Mouse (Mus musculus): ENCODE results near the gene Rp2. TPM values are rescaled to one million over a fixed set of nuclear protein-coding genes. Genes with fewer than 3 reads are reported as not detected.
"Not testable (repeated sequence)": the region's sequence is repeated elsewhere in the genome, so short reads cannot be mapped to it uniquely, and the experiment has no call there.

Rp2 gene
- total RNA-seq (2014; rRNA removed) (10.9 and 11.5 TPM in 2 replicates), polyA plus RNA-seq (2012; rRNA removed) (2.3 and 2.6 TPM in 2 replicates)

DNA sequence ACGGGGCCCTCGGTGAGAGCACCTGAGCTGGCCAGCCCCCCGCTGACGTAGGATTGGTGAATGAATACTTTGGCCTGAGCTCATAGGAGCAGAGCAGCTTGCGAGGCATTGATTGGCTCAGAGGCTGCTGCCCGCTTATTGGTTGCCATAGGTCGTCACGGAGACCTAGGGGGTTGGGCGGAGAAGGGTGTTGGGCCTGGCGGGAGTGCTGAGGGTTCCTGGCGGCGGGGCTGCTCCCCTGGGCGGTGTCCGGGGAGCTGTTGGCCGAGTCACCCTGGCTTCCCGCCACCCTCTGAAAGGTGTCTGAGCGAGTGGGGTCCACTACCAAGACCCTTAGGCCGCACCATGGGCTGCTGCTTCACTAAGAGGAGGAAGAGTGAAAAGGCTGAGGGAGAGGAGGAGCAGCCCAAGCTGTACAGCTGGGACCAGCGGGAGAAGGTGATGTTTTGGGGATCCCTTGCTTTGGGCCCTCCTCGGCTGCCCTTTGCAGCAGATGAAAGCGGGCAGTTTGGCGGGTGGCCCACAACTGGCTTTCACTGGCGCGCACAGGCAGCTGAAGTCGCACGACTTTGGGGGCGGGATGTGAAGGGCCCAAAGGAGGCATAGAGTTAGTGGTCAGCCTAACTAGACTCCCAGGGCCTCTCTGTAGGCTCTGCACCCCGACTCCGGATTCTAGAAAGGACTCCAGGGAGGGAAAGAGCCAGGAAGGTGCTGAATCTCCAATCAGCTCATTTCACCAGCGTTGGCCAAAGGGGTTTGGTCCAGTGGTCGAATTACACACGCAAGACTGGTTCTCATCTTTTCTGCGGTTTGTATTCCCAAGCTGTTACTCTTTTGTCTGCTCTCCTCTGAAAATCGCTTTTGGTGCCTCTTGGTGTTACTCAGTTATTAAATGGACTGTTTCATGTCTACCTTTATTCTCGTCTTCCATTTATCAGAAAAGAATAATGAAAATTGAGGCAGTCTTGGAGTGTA, at the start of gene Rp2:
TSS of gene Rp2 (plus strand) at position 91 of the 975 bp plus-strand sequence.
- H3K4me1 ChIP-seq (ENCODE audit: control insufficient read depth, insufficient read depth, low read length) = no peaks in the 10 kb centered on the region; the same call in 1 of the 2 replicates
- TF ChIP-seq POLR2A (IDR thresholded peaks at IDR 0.05; ENCODE audit: extremely low read depth, insufficient read depth, low read length) = 0 out of 2 replicates have a peak, but pooled peaks have one; percentile 18
- no peak for TF ChIP-seq CTCF (IDR thresholded peaks at IDR 0.05; ENCODE audit: low read depth, low read length)
- no peaks in the 10 kb centered on the region for H3K27me3 ChIP-seq (ENCODE audit: control insufficient read depth, insufficient read depth, low read length)
- peak within 1 kb of the TSS; percentile 80 for H3K4me3 ChIP-seq (ENCODE audit: insufficient read depth, low read depth, low read length)
- H3K9ac ChIP-seq (ENCODE audit: low read depth, low read length) = peak within 1 kb of the TSS; percentile 67
- peak within 1 kb of the TSS; percentile 50; the same call in 1 of the 2 replicates for H3K27ac ChIP-seq (replicated peaks; ENCODE audit: insufficient read depth, low read depth, low read length)
- peak; percentile 80 for DNase-seq (ENCODE audit: extremely low read depth, low read depth, low spot score)
- H3K36me3 ChIP-seq (ENCODE audit: control insufficient read depth, insufficient read depth, low read length) = no peaks in the 10 kb centered on the region
- WGBS = 1% methylated on average over 34 of the region's 35 CpGs
- no peaks in the 10 kb centered on the region; the same call in 1 of the 2 replicates for H3K79me2 ChIP-seq (ENCODE audit: control insufficient read depth, insufficient read depth, low read length)

DNA sequence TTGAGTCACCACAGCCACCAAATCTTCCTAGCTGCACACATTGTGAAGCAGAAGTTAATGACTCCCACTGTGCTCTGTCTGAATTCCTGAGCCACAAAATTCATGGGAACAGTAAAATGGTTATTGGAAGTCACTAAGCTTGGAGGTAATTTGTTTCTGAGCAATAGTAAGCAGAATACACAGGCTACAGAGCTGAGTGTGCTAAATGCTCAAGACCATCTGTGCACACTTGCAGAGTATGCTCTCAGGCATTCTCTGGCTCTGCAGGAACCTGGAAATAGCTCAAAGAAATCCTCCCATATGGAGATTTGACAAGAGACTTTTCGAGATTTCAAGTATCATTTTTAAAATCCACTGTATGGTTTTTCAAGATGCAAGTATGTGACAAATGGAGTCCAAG, 31.5 kb upstream of the Rp2 start:
- Histone ChIP-seq H3K36me3 (ENCODE audit: control insufficient read depth, insufficient read depth, low read length) (no peaks in the 10 kb centered on the region), H3K4me1 (ENCODE audit: control insufficient read depth, insufficient read depth, low read length) (peaks cover 2% of the 10 kb centered on the region; the same call in 1 of the 2 replicates), H3K4me3 (ENCODE audit: insufficient read depth, low read depth, low read length) (no peak overlapping the region), H3K27me3 (ENCODE audit: control insufficient read depth, insufficient read depth, low read length) (no peaks in the 10 kb centered on the region), H3K79me2 (ENCODE audit: control insufficient read depth, insufficient read depth, low read length) (no peaks in the 10 kb centered on the region), H3K9ac (ENCODE audit: low read depth, low read length) (no peak overlapping the region), H3K27ac (replicated peaks; ENCODE audit: insufficient read depth, low read depth, low read length) (no peak overlapping the region)
- DNase-seq (ENCODE audit: extremely low read depth, low read depth, low spot score) = no peak
- TF ChIP-seq CTCF (IDR thresholded peaks at IDR 0.05; ENCODE audit: low read depth, low read length) (no peak), POLR2A (IDR thresholded peaks at IDR 0.05; ENCODE audit: extremely low read depth, insufficient read depth, low read length) (no peak)
- 47% methylated on average over 1 of the region's 1 CpGs for WGBS

DNA sequence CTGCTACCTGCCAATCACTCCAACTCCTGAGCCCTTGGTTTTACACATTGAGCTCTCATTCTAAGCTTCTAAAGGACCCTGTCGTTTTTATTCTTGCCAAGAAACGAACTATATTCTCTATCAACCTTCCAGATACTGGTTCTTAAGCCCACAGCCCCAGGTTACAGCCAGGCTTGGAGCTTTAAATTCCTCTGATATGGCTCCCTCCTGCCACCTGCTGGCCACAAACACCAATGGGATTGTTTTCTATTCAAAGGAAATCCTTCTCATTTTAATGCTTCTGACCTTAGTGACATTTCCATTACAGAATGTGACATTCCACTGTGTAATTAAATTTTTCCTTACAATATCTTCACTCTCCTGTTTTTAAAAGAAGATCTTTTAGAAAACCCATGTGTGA, 28.6 kb upstream of the Rp2 start:
- WGBS = 4% methylated on average over 2 of the region's 2 CpGs
- H3K36me3 ChIP-seq (ENCODE audit: control insufficient read depth, insufficient read depth, low read length) = no peaks in the 10 kb centered on the region
- no peak overlapping the region for H3K27ac ChIP-seq (replicated peaks; ENCODE audit: insufficient read depth, low read depth, low read length)
- no peak overlapping the region for H3K9ac ChIP-seq (ENCODE audit: low read depth, low read length)
- peaks cover 2% of the 10 kb centered on the region; the same call in 1 of the 2 replicates for H3K4me1 ChIP-seq (ENCODE audit: control insufficient read depth, insufficient read depth, low read length)
- H3K4me3 ChIP-seq (ENCODE audit: insufficient read depth, low read depth, low read length) = no peak overlapping the region
- no peaks in the 10 kb centered on the region for H3K79me2 ChIP-seq (ENCODE audit: control insufficient read depth, insufficient read depth, low read length)
- TF ChIP-seq POLR2A (IDR thresholded peaks at IDR 0.05; ENCODE audit: extremely low read depth, insufficient read depth, low read length) (no peak), CTCF (IDR thresholded peaks at IDR 0.05; ENCODE audit: low read depth, low read length) (peak; percentile 53)
- peak; percentile 18 for DNase-seq (ENCODE audit: extremely low read depth, low read depth, low spot score)
- H3K27me3 ChIP-seq (ENCODE audit: control insufficient read depth, insufficient read depth, low read length) = no peaks in the 10 kb centered on the region

- TF ChIP-seq CTCF (IDR thresholded peaks at IDR 0.05; ENCODE audit: low read depth, low read length) (no peak), POLR2A (IDR thresholded peaks at IDR 0.05; ENCODE audit: extremely low read depth, insufficient read depth, low read length) (no peak)
- no peaks in the 10 kb centered on the region for H3K36me3 ChIP-seq (ENCODE audit: control insufficient read depth, insufficient read depth, low read length)
- no peaks in the 10 kb centered on the region for H3K4me1 ChIP-seq (ENCODE audit: control insufficient read depth, insufficient read depth, low read length)
- no peaks in the 10 kb centered on the region for H3K27me3 ChIP-seq (ENCODE audit: control insufficient read depth, insufficient read depth, low read length)
- H3K27ac ChIP-seq (replicated peaks; ENCODE audit: insufficient read depth, low read depth, low read length) = no peak overlapping the region
- H3K9ac ChIP-seq (ENCODE audit: low read depth, low read length) = no peak overlapping the region
- DNase-seq (ENCODE audit: extremely low read depth, low read depth, low spot score) = no peak
- no peaks in the 10 kb centered on the region for H3K79me2 ChIP-seq (ENCODE audit: control insufficient read depth, insufficient read depth, low read length)
- no peak overlapping the region for H3K4me3 ChIP-seq (ENCODE audit: insufficient read depth, low read depth, low read length)
These were observed 19.3 kb upstream of the Rp2 start for GRCm38 (mm10) chrX:20344980-20345379.

GRCm38 (mm10) chrX:20346355-20346754, 17.9 kb upstream of the Rp2 start:
- Histone ChIP-seq H3K4me1 (ENCODE audit: control insufficient read depth, insufficient read depth, low read length) (no peaks in the 10 kb centered on the region), H3K9ac (ENCODE audit: low read depth, low read length) (no peak overlapping the region), H3K4me3 (ENCODE audit: insufficient read depth, low read depth, low read length) (no peak overlapping the region), H3K79me2 (ENCODE audit: control insufficient read depth, insufficient read depth, low read length) (no peaks in the 10 kb centered on the region), H3K36me3 (ENCODE audit: control insufficient read depth, insufficient read depth, low read length) (no peaks in the 10 kb centered on the region), H3K27ac (replicated peaks; ENCODE audit: insufficient read depth, low read depth, low read length) (no peak overlapping the region), H3K27me3 (ENCODE audit: control insufficient read depth, insufficient read depth, low read length) (no peaks in the 10 kb centered on the region)
- no peak for TF ChIP-seq CTCF (IDR thresholded peaks at IDR 0.05; ENCODE audit: low read depth, low read length)
- no peak for TF ChIP-seq POLR2A (IDR thresholded peaks at IDR 0.05; ENCODE audit: extremely low read depth, insufficient read depth, low read length)
- DNase-seq (ENCODE audit: extremely low read depth, low read depth, low spot score) = no peak
- 76% methylated on average over 3 of the region's 3 CpGs for WGBS

DNA sequence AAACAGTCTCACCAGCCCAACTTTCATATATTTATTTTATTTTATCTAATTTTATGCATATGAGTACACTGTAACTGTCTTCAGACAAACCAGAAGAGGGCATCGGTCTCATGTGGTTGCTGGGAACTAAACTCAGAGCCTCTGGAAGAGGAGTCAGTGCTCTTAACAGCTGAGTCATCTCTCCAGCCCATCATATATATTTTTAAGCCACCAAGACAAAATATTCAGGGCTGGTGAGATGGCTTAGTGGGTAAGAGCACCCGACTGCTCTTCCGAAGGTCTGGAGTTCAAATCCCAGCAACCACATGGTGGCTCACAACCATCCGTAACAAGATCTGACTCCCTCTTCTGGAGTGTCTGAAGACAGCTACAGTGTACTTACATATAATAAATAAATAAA, 14.0 kb upstream of the Rp2 start:
- not testable (repeated sequence) for H3K4me1 ChIP-seq (ENCODE audit: control insufficient read depth, insufficient read depth, low read length); H3K4me3 ChIP-seq (ENCODE audit: insufficient read depth, low read depth, low read length); DNase-seq (ENCODE audit: extremely low read depth, low read depth, low spot score); H3K9ac ChIP-seq (ENCODE audit: low read depth, low read length); H3K27ac ChIP-seq (replicated peaks; ENCODE audit: insufficient read depth, low read depth, low read length); H3K79me2 ChIP-seq (ENCODE audit: control insufficient read depth, insufficient read depth, low read length); H3K27me3 ChIP-seq (ENCODE audit: control insufficient read depth, insufficient read depth, low read length); H3K36me3 ChIP-seq (ENCODE audit: control insufficient read depth, insufficient read depth, low read length)
- WGBS = 93% methylated on average over 4 of the region's 4 CpGs
